Mouse (Mus musculus) hindbrain, embryonic 12.5 days (tissue): ENCODE results near the gene Abca9. TPM values are rescaled to one million over a fixed set of nuclear protein-coding genes. Genes with fewer than 3 reads are reported as not detected.

Experiments used
- ATAC-seq: fragments of 200-750 bp; cut with Nextera tagmentation; 2 replicates; pipeline ENCODE4 v1.8.0; 2017; ENCODE audit warnings: moderate TSS enrichment; ENCODE audit not compliant: low FRiP score
- H3K27ac ChIP-seq: fragments of 300-500 bp; sonication (generic); 2 replicates; pipeline ENCODE4 v1.5.1; 2016; ENCODE audit warnings: mild to moderate bottlenecking
- H3K27me3 ChIP-seq: fragments of 300-500 bp; sonication (generic); 2 replicates; pipeline ENCODE4 v1.6.1; 2016; ENCODE audit warnings: mild to moderate bottlenecking
- H3K36me3 ChIP-seq: fragments of 300-500 bp; sonication (generic); 2 replicates; pipeline ENCODE4 v1.6.1; 2016; ENCODE audit warnings: mild to moderate bottlenecking
- H3K4me1 ChIP-seq: fragments of 300-500 bp; sonication (generic); 2 replicates; pipeline ENCODE4 v1.6.1; 2016
- H3K4me2 ChIP-seq: fragments of 300-500 bp; sonication (generic); replicated peaks from 2 replicates; pipeline ENCODE4 v1.6.1; 2016; ENCODE audit warnings: mild to moderate bottlenecking
- H3K4me3 ChIP-seq: fragments of 300-500 bp; sonication (generic); 2 replicates; pipeline ENCODE4 v1.5.1; 2016; ENCODE audit warnings: mild to moderate bottlenecking
- H3K9ac ChIP-seq: fragments of 300-500 bp; sonication (generic); 2 replicates; pipeline ENCODE4 v1.6.1; 2016; ENCODE audit warnings: mild to moderate bottlenecking, moderate library complexity
- H3K9me3 ChIP-seq: fragments of 300-500 bp; sonication (generic); replicated peaks from 2 replicates; pipeline ENCODE4 v1.6.1; 2016; ENCODE audit warnings: mild to moderate bottlenecking
- WGBS: fragments of 180-500 bp; shearing (Covaris S2); methylation state at CpG from one replicate; pipeline ENCODE4 v1.1.7; 2016; 5-methylcytosine and 5-hydroxymethylcytosine counted together
- polyA plus RNA-seq: library from polyadenylated mRNA; unstranded; fragments of >200 nt; fragmentation: Nextera tagmentation; extraction: Ambion mirVana; gene quantifications from 2 replicates; pipeline ENCODE4 v1.2.1, GENCODE M21; 2016

Abca9 gene
- polyA plus RNA-seq, 1 experiment from 2014 or later, result 5.4 TPM

- Histone ChIP-seq H3K4me1 (no peaks in the 10 kb centered on the region), H3K27ac (no peak overlapping the region), H3K4me2 (no peak overlapping the region), H3K4me3 (no peak overlapping the region), H3K9ac (no peak overlapping the region), H3K27me3 (no peaks in the 10 kb centered on the region), H3K36me3 (no peaks in the 10 kb centered on the region), H3K9me3 (no peaks in the 10 kb centered on the region)
- 91% methylated on average over 11 of the region's 11 CpGs for WGBS
- ATAC-seq, result no peak
Measured at GRCm38 (mm10) chr11:110145421-110145820, 22.6 kb downstream of the Abca9 start.

GRCm38 (mm10) chr11:110130760-110131159, 37.2 kb downstream of the Abca9 start:
- ATAC-seq, result no peak
- no peaks in the 10 kb centered on the region for H3K9me3 ChIP-seq
- H3K36me3 ChIP-seq, result no peaks in the 10 kb centered on the region
- H3K4me3 ChIP-seq, result no peak overlapping the region
- H3K4me1 ChIP-seq, result no peaks in the 10 kb centered on the region
- H3K4me2 ChIP-seq, result no peak overlapping the region
- WGBS, result 86% methylated on average over 5 of the region's 5 CpGs
- H3K9ac ChIP-seq, result no peak overlapping the region
- no peak overlapping the region for H3K27ac ChIP-seq
- H3K27me3 ChIP-seq, result no peaks in the 10 kb centered on the region

- H3K4me3 ChIP-seq, result no peak overlapping the region
- WGBS, result 61% methylated on average over 4 of the region's 4 CpGs
- no peak for ATAC-seq
Measured at GRCm38 (mm10) chr11:110111137-110111536, 56.9 kb downstream of the Abca9 start.

GRCm38 (mm10) chr11:110101437-110101836, 66.6 kb downstream of the Abca9 start:
- Histone ChIP-seq H3K9me3 (no peaks in the 10 kb centered on the region), H3K4me2 (no peak overlapping the region), H3K4me1 (no peaks in the 10 kb centered on the region), H3K27me3 (no peaks in the 10 kb centered on the region), H3K27ac (no peak overlapping the region), H3K9ac (no peak overlapping the region), H3K4me3 (no peak overlapping the region), H3K36me3 (no peaks in the 10 kb centered on the region)
- no peak for ATAC-seq
- 90% methylated on average over 7 of the region's 7 CpGs for WGBS

More at GRCm38 (mm10) chr11:110111137-110111536, 56.9 kb downstream of the Abca9 start:
- Histone ChIP-seq H3K36me3 (no peaks in the 10 kb centered on the region), H3K9ac (no peak overlapping the region), H3K9me3 (no peaks in the 10 kb centered on the region), H3K4me1 (no peaks in the 10 kb centered on the region), H3K27ac (no peak overlapping the region), H3K4me2 (no peak overlapping the region), H3K27me3 (no peaks in the 10 kb centered on the region)

GRCm38 (mm10) chr11:110098901-110099300, 69.1 kb downstream of the Abca9 start:
- H3K27me3 ChIP-seq, result no peaks in the 10 kb centered on the region
- no peak overlapping the region for H3K27ac ChIP-seq
- no peak overlapping the region for H3K9ac ChIP-seq
- ATAC-seq, result no peak
- no peaks in the 10 kb centered on the region for H3K9me3 ChIP-seq
- WGBS, result 66% methylated on average over 4 of the region's 4 CpGs
- H3K4me2 ChIP-seq, result no peak overlapping the region
- H3K36me3 ChIP-seq, result no peaks in the 10 kb centered on the region
- no peak overlapping the region for H3K4me3 ChIP-seq
- no peaks in the 10 kb centered on the region for H3K4me1 ChIP-seq

- Histone ChIP-seq H3K4me2 (no peak overlapping the region), H3K4me1 (no peaks in the 10 kb centered on the region), H3K27me3 (no peaks in the 10 kb centered on the region), H3K9ac (no peak overlapping the region), H3K4me3 (no peak overlapping the region), H3K9me3 (no peaks in the 10 kb centered on the region), H3K36me3 (no peaks in the 10 kb centered on the region), H3K27ac (no peak overlapping the region)
- WGBS, result 81% methylated on average over 6 of the region's 6 CpGs
- no peak for ATAC-seq
Measured at GRCm38 (mm10) chr11:110097465-110097864, 70.5 kb downstream of the Abca9 start.

GRCm38 (mm10) chr11:110095858-110096257, 72.1 kb downstream of the Abca9 start, which contains the start of gene Abca8a:
Gene Abca8a (minus strand): TSS chr11:110095978.
- Histone ChIP-seq H3K9ac (no peak within 1 kb of the TSS), H3K4me1 (no peaks in the 10 kb centered on the region), H3K27ac (no peak within 1 kb of the TSS), H3K4me2 (no peak within 1 kb of the TSS), H3K27me3 (no peaks in the 10 kb centered on the region), H3K9me3 (no peaks in the 10 kb centered on the region), H3K36me3 (no peaks in the 10 kb centered on the region), H3K4me3 (no peak within 1 kb of the TSS)
- WGBS, result 84% methylated on average over 5 of the region's 5 CpGs
- ATAC-seq, result no peak

GRCm38 (mm10) chr11:110094846-110095380, 73.1 kb downstream of the Abca9 start:
- WGBS, result 71% methylated on average over 7 of the region's 7 CpGs
- H3K4me1 ChIP-seq, result no peaks in the 10 kb centered on the region
- no peak overlapping the region for H3K27ac ChIP-seq
- no peak overlapping the region for H3K4me3 ChIP-seq
- no peaks in the 10 kb centered on the region for H3K9me3 ChIP-seq
- H3K4me2 ChIP-seq, result no peak overlapping the region
- H3K36me3 ChIP-seq, result no peaks in the 10 kb centered on the region
- ATAC-seq, result no peak
- H3K9ac ChIP-seq, result no peak overlapping the region
- H3K27me3 ChIP-seq, result no peaks in the 10 kb centered on the region

- Histone ChIP-seq H3K36me3 (no peaks in the 10 kb centered on the region), H3K4me3 (no peak overlapping the region), H3K4me2 (no peak overlapping the region), H3K9me3 (no peaks in the 10 kb centered on the region), H3K27me3 (no peaks in the 10 kb centered on the region), H3K4me1 (no peaks in the 10 kb centered on the region), H3K27ac (no peak overlapping the region), H3K9ac (no peak overlapping the region)
- 83% methylated on average over 3 of the region's 3 CpGs for WGBS
- no peak for ATAC-seq
Measured at GRCm38 (mm10) chr11:110094236-110094635, 73.8 kb downstream of the Abca9 start.

- no peaks in the 10 kb centered on the region for H3K36me3 ChIP-seq
- ATAC-seq, result no peak
- 83% methylated on average over 2 of the region's 2 CpGs for WGBS
- H3K4me3 ChIP-seq, result no peak overlapping the region
- no peak overlapping the region for H3K9ac ChIP-seq
- no peaks in the 10 kb centered on the region for H3K9me3 ChIP-seq
- H3K27me3 ChIP-seq, result no peaks in the 10 kb centered on the region
- H3K4me1 ChIP-seq, result no peaks in the 10 kb centered on the region
- H3K27ac ChIP-seq, result no peak overlapping the region
- no peak overlapping the region for H3K4me2 ChIP-seq
Measured at GRCm38 (mm10) chr11:110091328-110091727, 76.7 kb downstream of the Abca9 start.

GRCm38 (mm10) chr11:110072158-110072557, 95.8 kb downstream of the Abca9 start:
- no peak overlapping the region for H3K9ac ChIP-seq
- no peaks in the 10 kb centered on the region for H3K4me1 ChIP-seq
- no peak overlapping the region for H3K4me2 ChIP-seq
- H3K27me3 ChIP-seq, result no peaks in the 10 kb centered on the region
- ATAC-seq, result no peak
- WGBS, result 80% methylated on average over 3 of the region's 3 CpGs
- no peaks in the 10 kb centered on the region for H3K9me3 ChIP-seq
- H3K4me3 ChIP-seq, result no peak overlapping the region
- H3K36me3 ChIP-seq, result no peaks in the 10 kb centered on the region
- H3K27ac ChIP-seq, result no peak overlapping the region

GRCm38 (mm10) chr11:110061032-110061431, 107.0 kb downstream of the Abca9 start:
- H3K4me3 ChIP-seq, result no peak overlapping the region
- H3K4me2 ChIP-seq, result no peak overlapping the region
- H3K27ac ChIP-seq, result no peak overlapping the region
- H3K4me1 ChIP-seq, result no peaks in the 10 kb centered on the region
- no peak overlapping the region for H3K9ac ChIP-seq
- no peaks in the 10 kb centered on the region for H3K9me3 ChIP-seq
- H3K36me3 ChIP-seq, result no peaks in the 10 kb centered on the region
- ATAC-seq, result no peak
- WGBS, result 78% methylated on average over 4 of the region's 4 CpGs
- H3K27me3 ChIP-seq, result no peaks in the 10 kb centered on the region

- Histone ChIP-seq H3K27ac (no peak overlapping the region), H3K36me3 (no peaks in the 10 kb centered on the region), H3K4me2 (no peak overlapping the region), H3K4me1 (no peaks in the 10 kb centered on the region), H3K9me3 (no peaks in the 10 kb centered on the region), H3K4me3 (no peak overlapping the region), H3K27me3 (no peaks in the 10 kb centered on the region), H3K9ac (no peak overlapping the region)
- ATAC-seq, result no peak
- 65% methylated on average over 2 of the region's 2 CpGs for WGBS
Measured at GRCm38 (mm10) chr11:110060127-110060526, 107.9 kb downstream of the Abca9 start.
